Mouse (Mus musculus): Measurements from ENCODE around the gene Tubb3. TPM values are rescaled to one million over a fixed set of nuclear protein-coding genes. Genes with fewer than 3 reads are reported as not detected.

Tubb3 gene
- polyA plus RNA-seq, 1 experiment from 2014 or later, result 6.9 TPM

- peaks cover 3% of the 10 kb centered on the region; the same call in 1 of the 2 replicates for H3K4me1 ChIP-seq (ENCODE audit: control insufficient read depth, insufficient read depth, low read length)
- 75% methylated on average over 4 of the region's 4 CpGs for WGBS
- H3K9me3 ChIP-seq (replicated peaks; ENCODE audit: control insufficient read depth, low read length), result no peaks in the 10 kb centered on the region
- H3K27ac ChIP-seq (ENCODE audit: low read length), result no peak overlapping the region
- ATAC-seq (replicated peaks; ENCODE audit: extremely low read depth, insufficient read depth, low FRiP score), result no peak
- no peak overlapping the region for H3K9ac ChIP-seq (ENCODE audit: low read length)
- no peaks in the 10 kb centered on the region for H3K36me3 ChIP-seq (ENCODE audit: control insufficient read depth, insufficient read depth)
- no peak overlapping the region for H3K4me2 ChIP-seq (ENCODE audit: low read depth, low read length)
- no peak overlapping the region for H3K4me3 ChIP-seq (ENCODE audit: low read length)
- no peaks in the 10 kb centered on the region for H3K27me3 ChIP-seq (ENCODE audit: control insufficient read depth, insufficient read depth, low read length)
Observed at GRCm38 (mm10) chr8:123419711-123420110, 8.5 kb downstream of the Tubb3 start.

- Histone ChIP-seq H3K27me3 (ENCODE audit: control insufficient read depth, insufficient read depth, low read length) (no peaks in the 10 kb centered on the region), H3K4me3 (ENCODE audit: low read length) (no peak overlapping the region)
- 88% methylated on average over 34 of the region's 34 CpGs for WGBS
Observed at GRCm38 (mm10) chr8:123420525-123421281, 9.5 kb downstream of the Tubb3 start.

GRCm38 (mm10) chr8:123421325-123421724, 10.1 kb downstream of the Tubb3 start:
- no peaks in the 10 kb centered on the region for H3K36me3 ChIP-seq (ENCODE audit: control insufficient read depth, insufficient read depth)
- H3K4me3 ChIP-seq (ENCODE audit: low read length), result no peak overlapping the region
- peaks cover 3% of the 10 kb centered on the region; the same call in 1 of the 2 replicates for H3K4me1 ChIP-seq (ENCODE audit: control insufficient read depth, insufficient read depth, low read length)
- 82% methylated on average over 19 of the region's 19 CpGs for WGBS
- H3K9me3 ChIP-seq (replicated peaks; ENCODE audit: control insufficient read depth, low read length), result peaks cover 4% of the 10 kb centered on the region
- no peak for ATAC-seq (replicated peaks; ENCODE audit: extremely low read depth, insufficient read depth, low FRiP score)
- no peak overlapping the region for H3K9ac ChIP-seq (ENCODE audit: low read length)
- H3K4me2 ChIP-seq (ENCODE audit: low read depth, low read length), result no peak overlapping the region
- no peak overlapping the region for H3K27ac ChIP-seq (ENCODE audit: low read length)
- H3K27me3 ChIP-seq (ENCODE audit: control insufficient read depth, insufficient read depth, low read length), result no peaks in the 10 kb centered on the region

More at GRCm38 (mm10) chr8:123420525-123421281, 9.5 kb downstream of the Tubb3 start:
- no peak for ATAC-seq (replicated peaks; ENCODE audit: extremely low read depth, insufficient read depth, low FRiP score)
- Histone ChIP-seq H3K9me3 (replicated peaks; ENCODE audit: control insufficient read depth, low read length) (peaks cover 3% of the 10 kb centered on the region; the same call in 1 of the 2 replicates), H3K36me3 (ENCODE audit: control insufficient read depth, insufficient read depth) (no peaks in the 10 kb centered on the region), H3K4me1 (ENCODE audit: control insufficient read depth, insufficient read depth, low read length) (peaks cover 3% of the 10 kb centered on the region; the same call in 1 of the 2 replicates), H3K9ac (ENCODE audit: low read length) (no peak overlapping the region), H3K27ac (ENCODE audit: low read length) (no peak overlapping the region), H3K4me2 (ENCODE audit: low read depth, low read length) (no peak overlapping the region)

GRCm38 (mm10) chr8:123422056-123422780, 11.0 kb downstream of the Tubb3 start:
- WGBS, result 5% methylated on average over 17 of the region's 17 CpGs
- Histone ChIP-seq H3K4me2 (ENCODE audit: low read depth, low read length) (peak overlapping the region; percentile 69), H3K36me3 (ENCODE audit: control insufficient read depth, insufficient read depth) (no peaks in the 10 kb centered on the region), H3K27me3 (ENCODE audit: control insufficient read depth, insufficient read depth, low read length) (no peaks in the 10 kb centered on the region), H3K9ac (ENCODE audit: low read length) (no peak overlapping the region), H3K4me3 (ENCODE audit: low read length) (peak overlapping the region; percentile 42), H3K4me1 (ENCODE audit: control insufficient read depth, insufficient read depth, low read length) (peaks cover 3% of the 10 kb centered on the region; the same call in 1 of the 2 replicates), H3K9me3 (replicated peaks; ENCODE audit: control insufficient read depth, low read length) (peaks cover 13% of the 10 kb centered on the region), H3K27ac (ENCODE audit: low read length) (no peak overlapping the region)
- ATAC-seq (replicated peaks; ENCODE audit: extremely low read depth, insufficient read depth, low FRiP score), result no peak; the same call in 1 of the 2 replicates

GRCm38 (mm10) chr8:123422781-123423159, 11.5 kb downstream of the Tubb3 start:
- Histone ChIP-seq H3K4me2 (ENCODE audit: low read depth, low read length) (peak overlapping the region; percentile 69; the same call in 1 of the 2 replicates), H3K9ac (ENCODE audit: low read length) (no peak overlapping the region), H3K4me3 (ENCODE audit: low read length) (no peak overlapping the region), H3K4me1 (ENCODE audit: control insufficient read depth, insufficient read depth, low read length) (peaks cover 3% of the 10 kb centered on the region; the same call in 1 of the 2 replicates), H3K27ac (ENCODE audit: low read length) (no peak overlapping the region), H3K36me3 (ENCODE audit: control insufficient read depth, insufficient read depth) (no peaks in the 10 kb centered on the region), H3K27me3 (ENCODE audit: control insufficient read depth, insufficient read depth, low read length) (no peaks in the 10 kb centered on the region), H3K9me3 (replicated peaks; ENCODE audit: control insufficient read depth, low read length) (peaks cover 19% of the 10 kb centered on the region)
- no peak for ATAC-seq (replicated peaks; ENCODE audit: extremely low read depth, insufficient read depth, low FRiP score)
- 9% methylated on average over 3 of the region's 3 CpGs for WGBS

GRCm38 (mm10) chr8:123423441-123423840, 12.2 kb downstream of the Tubb3 start, which contains the start of gene Def8:
Gene Def8, plus strand, starts transcription at chr8:123423527.
- ATAC-seq (replicated peaks; ENCODE audit: extremely low read depth, insufficient read depth, low FRiP score), result no peak
- Histone ChIP-seq H3K36me3 (ENCODE audit: control insufficient read depth, insufficient read depth) (no peaks in the 10 kb centered on the region), H3K4me1 (ENCODE audit: control insufficient read depth, insufficient read depth, low read length) (peaks cover 3% of the 10 kb centered on the region; the same call in 1 of the 2 replicates), H3K4me3 (ENCODE audit: low read length) (peak within 1 kb of the TSS; percentile 42), H3K4me2 (ENCODE audit: low read depth, low read length) (peak within 1 kb of the TSS; percentile 69), H3K9ac (ENCODE audit: low read length) (no peak within 1 kb of the TSS), H3K9me3 (replicated peaks; ENCODE audit: control insufficient read depth, low read length) (peaks cover 26% of the 10 kb centered on the region), H3K27me3 (ENCODE audit: control insufficient read depth, insufficient read depth, low read length) (no peaks in the 10 kb centered on the region), H3K27ac (ENCODE audit: low read length) (no peak within 1 kb of the TSS)
- WGBS, result 73% methylated on average over 7 of the region's 7 CpGs

GRCm38 (mm10) chr8:123426511-123427509, 15.6 kb downstream of the Tubb3 start:
- Histone ChIP-seq H3K27ac (ENCODE audit: low read length) (no peak overlapping the region), H3K36me3 (ENCODE audit: control insufficient read depth, insufficient read depth) (no peaks in the 10 kb centered on the region), H3K4me3 (ENCODE audit: low read length) (no peak overlapping the region), H3K27me3 (ENCODE audit: control insufficient read depth, insufficient read depth, low read length) (no peaks in the 10 kb centered on the region), H3K9ac (ENCODE audit: low read length) (no peak overlapping the region), H3K4me1 (ENCODE audit: control insufficient read depth, insufficient read depth, low read length) (peaks cover 3% of the 10 kb centered on the region; the same call in 1 of the 2 replicates), H3K4me2 (ENCODE audit: low read depth, low read length) (no peak overlapping the region), H3K9me3 (replicated peaks; ENCODE audit: control insufficient read depth, low read length) (peaks cover 47% of the 10 kb centered on the region)
- WGBS, result 92% methylated on average over 27 of the region's 27 CpGs
- ATAC-seq (replicated peaks; ENCODE audit: extremely low read depth, insufficient read depth, low FRiP score), result no peak

GRCm38 (mm10) chr8:123427639-123428275, 16.5 kb downstream of the Tubb3 start:
- H3K9me3 ChIP-seq (replicated peaks; ENCODE audit: control insufficient read depth, low read length), result peaks cover 55% of the 10 kb centered on the region
- WGBS, result 92% methylated on average over 24 of the region's 24 CpGs
- H3K27me3 ChIP-seq (ENCODE audit: control insufficient read depth, insufficient read depth, low read length), result no peaks in the 10 kb centered on the region
- H3K27ac ChIP-seq (ENCODE audit: low read length), result no peak overlapping the region
- no peaks in the 10 kb centered on the region for H3K4me1 ChIP-seq (ENCODE audit: control insufficient read depth, insufficient read depth, low read length)
- no peak overlapping the region for H3K4me3 ChIP-seq (ENCODE audit: low read length)
- H3K4me2 ChIP-seq (ENCODE audit: low read depth, low read length), result no peak overlapping the region
- H3K9ac ChIP-seq (ENCODE audit: low read length), result no peak overlapping the region
- ATAC-seq (replicated peaks; ENCODE audit: extremely low read depth, insufficient read depth, low FRiP score), result no peak
- no peaks in the 10 kb centered on the region for H3K36me3 ChIP-seq (ENCODE audit: control insufficient read depth, insufficient read depth)
